Mouse (Mus musculus) olfactory bulb, adult 2 months (tissue): ENCODE results near the gene Ppp6r2.

Source experiments
- CTCF ChIP-seq: fragments of 200-500 bp; IDR thresholded peaks from 2 replicates; pipeline ENCODE4 v1.5.1; 2012; ENCODE audit warnings: low read depth, mild to moderate bottlenecking, low read length, moderate library complexity; ENCODE audit not compliant: insufficient read depth
- POLR2A ChIP-seq: fragments of 200-500 bp; IDR thresholded peaks from 2 replicates; pipeline ENCODE4 v1.6.1; 2012; ENCODE audit warnings: mild to moderate bottlenecking, low read depth, low read length, moderate library complexity; ENCODE audit not compliant: insufficient read depth

DNA sequence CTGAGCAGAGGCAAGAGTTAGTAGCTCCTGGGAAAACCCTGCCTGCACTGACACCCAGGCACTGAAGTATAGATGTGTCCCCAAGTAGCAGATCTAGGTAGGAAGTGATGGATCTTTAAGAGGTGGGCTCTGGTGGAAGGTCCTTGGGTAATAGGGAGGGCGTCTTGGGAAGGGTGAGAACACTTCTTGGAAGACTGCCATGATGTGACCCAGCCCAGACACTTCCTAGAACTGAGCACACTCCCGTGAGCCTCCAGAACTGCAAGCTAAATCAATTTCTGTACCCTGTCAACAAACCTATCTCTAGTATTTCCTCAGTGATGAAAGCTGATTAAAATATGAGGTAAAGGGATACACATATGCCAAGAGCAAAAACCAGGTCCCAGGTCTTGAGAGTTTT is 81.4 kb downstream of the Ppp6r2 start:
- TF ChIP-seq POLR2A (no peak), CTCF (no peak)
